Mouse (Mus musculus) kidney, postnatal 10 days (tissue): ENCODE measurements at regions not wholly inside any gene's neighbourhood (a gene's known extent, or its start where the extent isn't known, plus 50 kb on each side); places are given as distances from the start of the nearest gene placed in this dataset.

Experiments used
- DNase-seq: peaks from one replicate; pipeline ENCODE4 v3.0.0; 2021; ENCODE audit warnings: mixed read lengths

- DNase-seq, result no peak
These were observed 564.9 kb downstream of the Insc start for GRCm38 (mm10) chr7:115308377-115308776.

- DNase-seq, result peak; percentile 56
These were observed 567.1 kb downstream of the Insc start for GRCm38 (mm10) chr7:115310400-115311225.

GRCm38 (mm10) chr7:115319504-115319903 is 576.0 kb downstream of the Insc start:
- no peak for DNase-seq

- DNase-seq, result no peak
These were observed 579.5 kb downstream of the Insc start for GRCm38 (mm10) chr7:115322989-115323388.

GRCm38 (mm10) chr7:115328300-115328699 is 584.8 kb downstream of the Insc start:
- DNase-seq, result no peak

GRCm38 (mm10) chr7:115331698-115332097 is 588.2 kb downstream of the Insc start:
- no peak for DNase-seq

GRCm38 (mm10) chr7:115333046-115333577 is 589.6 kb downstream of the Insc start:
- no peak for DNase-seq

GRCm38 (mm10) chr7:115335051-115335450 is 591.6 kb downstream of the Insc start:
- no peak for DNase-seq

GRCm38 (mm10) chr7:115340155-115340554 is 596.7 kb downstream of the Insc start:
- no peak for DNase-seq

- no peak for DNase-seq
These were observed 597.5 kb downstream of the Insc start for GRCm38 (mm10) chr7:115341007-115341406.

GRCm38 (mm10) chr7:115345749-115346148 is 602.3 kb downstream of the Insc start:
- DNase-seq, result no peak

GRCm38 (mm10) chr7:115358711-115359110 is 615.2 kb downstream of the Insc start:
- no peak for DNase-seq

GRCm38 (mm10) chr7:115360142-115360541 is 616.6 kb downstream of the Insc start:
- DNase-seq, result no peak

GRCm38 (mm10) chr7:115362117-115362516 is 618.6 kb downstream of the Insc start:
- DNase-seq, result no peak

- peak; percentile 75 for DNase-seq
These were observed 623.4 kb downstream of the Insc start for GRCm38 (mm10) chr7:115366910-115367309.

GRCm38 (mm10) chr7:115371143-115371542 is 627.6 kb downstream of the Insc start:
- no peak for DNase-seq

- DNase-seq, result no peak
These were observed 629.4 kb downstream of the Insc start for GRCm38 (mm10) chr7:115372921-115373320.

GRCm38 (mm10) chr7:115373781-115374533 is 630.5 kb downstream of the Insc start:
- DNase-seq, result no peak

GRCm38 (mm10) chr7:115376067-115376466 is 632.6 kb downstream of the Insc start:
- DNase-seq, result no peak

GRCm38 (mm10) chr7:115378836-115379235 is 635.3 kb downstream of the Insc start:
- no peak for DNase-seq

GRCm38 (mm10) chr7:115379600-115379999 is 636.1 kb downstream of the Insc start:
- DNase-seq, result no peak

GRCm38 (mm10) chr7:115380989-115381610 is 637.6 kb downstream of the Insc start:
- DNase-seq, result no peak

GRCm38 (mm10) chr7:115382876-115383275 is 639.4 kb downstream of the Insc start:
- DNase-seq, result no peak
